Mouse (Mus musculus): ENCODE measurements around the gene Spata5. TPM values are rescaled to one million over a fixed set of nuclear protein-coding genes. Genes with fewer than 3 reads are reported as not detected.
"Not testable (repeated sequence)": the region's sequence is repeated elsewhere in the genome, so short reads cannot be mapped to it uniquely, and the experiment has no call there.

The Spata5 gene
- total and polyA plus RNA-seq, 3 experiments: 1.9 to 46.0 (median 29.1) TPM

GRCm38 (mm10) chr3:37569661-37570566 lies 150.2 kb downstream of the Spata5 start:
- DNase-seq: no peak

GRCm38 (mm10) chr3:37571633-37572032 lies 151.9 kb downstream of the Spata5 start:
- DNase-seq: no peak

DNA sequence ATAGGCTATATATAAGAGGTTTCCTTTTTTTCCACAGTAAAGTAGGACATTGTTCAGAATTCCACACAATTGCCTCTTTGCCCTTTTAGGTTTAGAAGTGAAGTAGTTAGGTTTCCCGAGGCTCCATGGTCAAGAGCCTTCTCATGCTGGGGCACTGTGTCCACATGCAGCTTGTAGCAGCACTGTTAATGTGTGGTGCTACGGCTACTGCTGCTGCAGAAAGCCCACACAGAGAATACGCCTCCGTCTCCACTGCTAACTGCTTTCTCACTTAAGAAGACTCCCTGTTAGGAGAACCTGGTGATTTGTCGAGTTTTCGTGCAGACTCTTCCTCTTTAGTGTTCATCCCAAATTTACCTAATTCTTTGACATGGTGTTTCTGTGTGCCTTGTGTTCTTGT lies 152.4 kb downstream of the Spata5 start:
- DNase-seq: no peak

- DNase-seq: no peak
These were observed 157.1 kb downstream of the Spata5 start for GRCm38 (mm10) chr3:37576840-37577239.

DNA sequence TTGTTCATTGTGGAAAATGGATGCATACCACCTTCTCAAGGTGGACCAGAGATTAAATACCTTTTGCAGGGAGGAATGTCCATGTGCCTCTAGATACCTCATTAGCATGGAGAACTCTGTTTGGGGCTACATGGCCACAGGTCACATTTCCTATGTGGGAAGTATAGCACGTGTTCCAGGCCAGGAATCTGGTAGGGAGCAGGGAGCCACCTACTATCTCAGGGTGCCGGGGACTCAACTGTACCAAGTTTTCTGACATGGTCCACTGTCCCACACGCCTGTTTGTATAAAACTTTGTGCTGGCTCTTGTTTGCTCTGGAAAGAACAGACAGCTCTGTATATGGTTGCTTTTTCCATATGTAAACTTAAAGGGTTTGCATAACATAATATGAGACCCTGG lies 158.0 kb downstream of the Spata5 start:
- DNase-seq: no peak

GRCm38 (mm10) chr3:37584576-37584975 lies 164.9 kb downstream of the Spata5 start:
- no peak for DNase-seq

GRCm38 (mm10) chr3:37585967-37586730 lies 166.5 kb downstream of the Spata5 start:
- DNase-seq: peak; percentile 7

- DNase-seq: no peak
These were observed 167.3 kb downstream of the Spata5 start for GRCm38 (mm10) chr3:37586731-37587578.

- peak; percentile 46 for DNase-seq
These were observed 176.0 kb downstream of the Spata5 start for GRCm38 (mm10) chr3:37595721-37596120.

DNA sequence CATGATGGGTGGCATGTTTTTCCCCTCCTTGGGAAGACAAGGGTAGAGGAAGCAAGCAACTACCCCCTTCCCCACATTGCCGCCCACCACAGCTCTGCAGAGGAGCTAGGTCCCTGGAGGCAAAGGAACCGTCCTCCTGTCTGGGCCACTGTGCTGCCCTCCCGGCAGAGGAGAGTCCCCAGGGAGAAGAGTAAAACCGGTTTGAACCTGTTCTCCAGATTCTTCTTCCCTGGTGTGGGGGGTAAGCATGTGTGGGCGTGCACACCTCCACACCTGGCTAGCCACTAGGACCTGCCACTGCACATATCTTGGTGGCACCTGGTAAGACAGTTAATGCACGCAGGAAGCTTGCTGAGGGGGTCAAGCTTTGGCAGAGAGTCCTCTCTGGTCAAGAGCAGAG lies 176.8 kb downstream of the Spata5 start:
- no peak for DNase-seq

DNA sequence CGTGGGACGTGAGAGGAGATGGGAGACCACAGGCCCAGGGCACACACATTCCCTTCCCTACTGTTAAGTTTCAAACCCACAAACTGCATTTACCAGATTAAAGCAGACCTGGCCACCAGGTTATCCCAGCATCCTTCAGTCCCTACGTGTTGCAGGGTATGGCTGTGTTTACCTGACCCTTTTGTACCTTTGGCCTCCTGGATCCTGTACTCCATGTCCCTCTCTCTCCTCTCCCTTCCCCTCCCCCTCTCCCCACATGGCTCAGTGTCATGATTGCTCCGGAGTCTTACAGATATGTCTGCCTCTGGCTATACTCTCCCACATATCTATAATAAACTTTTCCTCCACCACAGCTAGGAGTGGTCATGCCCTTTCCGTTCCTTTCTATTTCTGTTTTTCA lies 177.5 kb downstream of the Spata5 start:
- DNase-seq: no peak

- DNase-seq: not testable (repeated sequence)
These were observed 179.9 kb downstream of the Spata5 start for GRCm38 (mm10) chr3:37599641-37600040.

DNA sequence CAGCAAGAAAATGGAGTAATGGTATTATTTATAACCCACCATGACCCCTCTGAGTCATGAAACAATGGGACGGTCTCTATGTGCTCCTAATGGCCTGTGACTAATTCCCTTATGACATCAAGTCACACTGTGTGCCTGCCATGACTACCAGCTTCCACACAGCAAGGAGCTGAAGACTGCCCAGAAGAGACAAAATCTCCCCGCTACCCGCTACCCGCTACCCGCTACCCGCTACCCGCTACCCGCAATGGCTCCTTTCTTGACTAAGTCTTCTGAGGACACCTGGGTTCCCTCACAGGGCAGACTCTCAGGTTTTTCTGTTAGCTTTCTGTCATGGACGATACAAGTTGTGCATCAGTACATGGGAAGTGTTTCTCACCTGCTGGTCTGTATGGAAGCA lies 182.7 kb downstream of the Spata5 start:
- DNase-seq: no peak

- no peak for DNase-seq
These were observed 183.2 kb downstream of the Spata5 start for GRCm38 (mm10) chr3:37602890-37603289.

GRCm38 (mm10) chr3:37603541-37603940 lies 183.8 kb downstream of the Spata5 start:
- DNase-seq: no peak

DNA sequence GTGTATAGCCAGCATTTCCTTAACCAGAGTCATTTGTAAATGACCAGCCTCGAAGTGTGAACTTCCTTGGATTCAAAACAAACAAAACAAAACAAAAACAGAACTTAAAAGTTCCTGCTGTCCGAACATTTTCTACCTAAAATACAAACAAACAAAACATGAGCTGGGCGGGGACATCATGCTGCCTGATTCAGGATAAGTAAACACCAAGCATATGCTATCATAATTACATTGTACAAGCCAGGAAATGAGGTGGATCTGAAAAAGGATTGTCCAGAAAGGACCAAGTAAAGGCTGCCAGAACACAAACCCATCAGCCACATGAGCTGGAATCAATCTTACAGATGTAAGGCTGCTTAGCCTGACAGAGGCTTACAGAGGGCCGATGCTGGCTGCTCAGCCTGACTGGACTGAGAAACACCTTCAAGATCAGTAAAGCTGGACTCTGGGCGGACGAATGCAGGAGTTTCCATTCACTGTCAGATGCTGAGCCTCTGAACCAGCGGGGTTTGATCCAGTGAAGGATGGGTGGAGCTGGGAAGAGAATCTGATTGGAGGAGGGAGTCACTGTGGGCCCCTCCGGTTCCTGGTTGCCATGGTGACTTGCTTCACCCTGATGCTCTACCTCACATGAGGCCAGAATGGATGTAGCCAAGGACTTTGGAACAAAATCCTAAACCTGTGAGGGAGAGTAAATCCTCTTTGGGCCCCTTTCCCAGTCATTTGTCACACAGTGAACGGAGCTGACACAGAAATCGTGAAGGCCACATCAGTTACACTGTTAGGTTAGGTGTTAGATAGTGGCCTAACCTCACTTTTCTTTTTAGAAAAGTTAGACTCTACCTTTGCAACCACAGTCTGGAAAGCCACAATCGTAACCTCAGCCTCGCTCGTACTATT lies 185.5 kb downstream of the Spata5 start:
- no peak for DNase-seq

DNA sequence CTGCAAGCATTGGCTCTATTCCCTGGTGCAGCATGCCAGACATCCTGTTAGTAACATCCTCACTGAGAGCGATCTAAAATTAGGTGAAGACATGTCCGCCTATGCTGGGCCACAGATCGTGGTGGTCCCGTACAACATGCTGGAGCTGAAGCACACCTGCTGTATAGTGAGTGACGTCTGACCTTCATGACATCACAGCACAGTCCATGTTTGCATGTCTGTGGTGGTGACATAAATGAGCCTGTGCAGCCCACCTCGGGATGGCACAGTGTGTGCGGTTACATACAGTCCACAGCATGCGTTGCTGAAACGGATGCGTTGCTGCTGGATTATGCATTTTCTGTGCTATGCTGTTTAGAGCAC lies 186.2 kb downstream of the Spata5 start:
- no peak for DNase-seq

GRCm38 (mm10) chr3:37608926-37609325 lies 189.2 kb downstream of the Spata5 start:
- no peak for DNase-seq

GRCm38 (mm10) chr3:37610670-37611069 lies 191.0 kb downstream of the Spata5 start:
- no peak for DNase-seq

DNA sequence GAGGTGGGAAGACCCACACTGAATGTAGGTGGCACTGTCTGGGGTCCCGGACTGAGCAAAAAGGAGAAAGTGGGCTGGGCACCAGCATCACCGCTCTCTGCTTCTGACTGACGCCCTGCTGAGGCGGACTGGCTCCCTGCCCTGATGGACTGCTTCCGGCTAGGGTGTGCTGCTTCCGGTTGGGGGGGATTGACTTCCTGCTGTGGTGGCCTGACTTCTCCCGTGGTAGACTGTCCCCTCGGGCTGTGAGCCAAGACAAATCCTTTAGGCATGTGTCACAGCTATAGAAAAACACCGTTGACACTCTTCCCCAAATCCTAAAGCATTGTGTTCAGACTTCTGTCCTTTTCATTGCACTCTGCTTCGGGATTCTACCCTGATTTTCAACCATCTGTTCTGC lies 194.0 kb downstream of the Spata5 start:
- DNase-seq: peak; percentile 41

All from adrenal gland, adult 2 months (tissue).